Mouse (Mus musculus): ENCODE measurements around the gene Amotl1.

The Amotl1 gene

GRCm38 (mm10) chr9:14544034-14544757, 100.7 kb downstream of the Amotl1 start:
- no peak for DNase-seq

DNA sequence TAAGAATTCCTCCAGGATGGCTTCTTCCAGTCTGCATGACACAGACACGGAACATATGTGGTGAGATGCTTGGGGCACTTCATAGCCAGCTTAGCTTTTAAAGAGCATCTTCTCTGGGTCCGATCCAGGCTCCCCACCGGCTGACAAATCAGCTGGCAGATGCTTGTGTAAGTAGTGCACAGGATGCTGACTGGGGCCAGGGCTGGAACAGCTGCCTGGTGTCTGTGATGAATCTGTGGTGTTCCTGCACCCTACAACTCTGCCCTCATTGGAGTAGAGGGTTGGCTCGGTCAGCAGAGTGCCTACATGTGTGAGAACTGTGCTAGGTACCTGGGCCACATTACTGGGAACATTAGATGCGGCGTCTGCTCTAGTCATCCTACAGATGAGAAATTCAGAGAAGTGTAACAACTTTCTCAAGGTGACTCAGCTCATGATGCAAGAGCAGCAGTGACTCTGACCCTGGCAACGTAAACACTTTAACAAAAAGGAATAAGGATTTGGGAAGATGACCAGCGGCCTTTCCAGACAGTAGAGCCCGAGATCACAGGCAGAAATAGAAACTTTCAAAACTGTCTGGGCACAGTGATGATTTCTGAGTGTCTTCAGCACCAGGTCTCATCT, 109.9 kb downstream of the Amotl1 start:
- no peak for DNase-seq

- no peak for DNase-seq
These were observed 111.2 kb downstream of the Amotl1 start for GRCm38 (mm10) chr9:14533659-14534058.

DNA sequence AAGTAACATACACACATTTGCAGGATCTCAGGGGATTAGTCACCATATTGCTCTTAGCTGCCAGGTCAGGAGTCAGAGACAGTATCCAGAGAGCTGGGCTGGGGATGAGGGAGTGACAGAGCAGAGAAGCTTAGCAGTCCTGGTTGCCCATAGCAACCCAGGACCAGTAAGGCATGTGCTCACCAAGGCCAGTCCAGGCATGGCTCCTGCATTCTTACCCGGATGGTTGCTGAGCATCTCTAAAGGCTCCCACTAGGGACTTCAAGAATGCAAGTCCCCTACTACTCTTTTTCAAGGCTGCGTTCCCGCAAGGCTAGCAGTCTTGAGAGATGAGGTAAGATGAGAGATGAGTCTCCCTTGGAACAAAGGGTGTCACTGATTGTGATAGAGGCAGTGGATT, 112.6 kb downstream of the Amotl1 start:
- DNase-seq, result no peak

DNA sequence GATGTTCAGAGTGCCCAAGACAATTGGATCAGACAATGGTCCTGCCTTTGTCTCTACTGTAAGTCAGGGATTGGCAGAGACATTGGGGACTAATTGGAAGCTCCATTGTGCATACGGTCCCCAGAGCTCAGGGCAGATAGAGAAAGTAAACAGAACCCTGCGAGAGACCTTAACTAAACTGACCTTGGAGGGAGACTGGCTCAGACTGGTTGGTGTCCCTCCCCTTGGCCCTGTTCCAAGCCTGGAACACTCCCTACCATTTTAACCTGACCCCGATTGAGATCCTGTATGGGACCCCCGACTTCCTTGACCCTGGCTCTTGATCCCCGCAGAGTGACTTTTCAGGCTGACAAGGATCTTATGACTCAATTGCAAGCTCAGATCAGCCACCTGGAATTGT, 114.9 kb downstream of the Amotl1 start:
- DNase-seq, result no peak

- peak; percentile 77 for DNase-seq
These were observed 121.3 kb downstream of the Amotl1 start for GRCm38 (mm10) chr9:14523408-14524043.

GRCm38 (mm10) chr9:14521695-14522094, 123.2 kb downstream of the Amotl1 start:
- DNase-seq, result no peak

DNA sequence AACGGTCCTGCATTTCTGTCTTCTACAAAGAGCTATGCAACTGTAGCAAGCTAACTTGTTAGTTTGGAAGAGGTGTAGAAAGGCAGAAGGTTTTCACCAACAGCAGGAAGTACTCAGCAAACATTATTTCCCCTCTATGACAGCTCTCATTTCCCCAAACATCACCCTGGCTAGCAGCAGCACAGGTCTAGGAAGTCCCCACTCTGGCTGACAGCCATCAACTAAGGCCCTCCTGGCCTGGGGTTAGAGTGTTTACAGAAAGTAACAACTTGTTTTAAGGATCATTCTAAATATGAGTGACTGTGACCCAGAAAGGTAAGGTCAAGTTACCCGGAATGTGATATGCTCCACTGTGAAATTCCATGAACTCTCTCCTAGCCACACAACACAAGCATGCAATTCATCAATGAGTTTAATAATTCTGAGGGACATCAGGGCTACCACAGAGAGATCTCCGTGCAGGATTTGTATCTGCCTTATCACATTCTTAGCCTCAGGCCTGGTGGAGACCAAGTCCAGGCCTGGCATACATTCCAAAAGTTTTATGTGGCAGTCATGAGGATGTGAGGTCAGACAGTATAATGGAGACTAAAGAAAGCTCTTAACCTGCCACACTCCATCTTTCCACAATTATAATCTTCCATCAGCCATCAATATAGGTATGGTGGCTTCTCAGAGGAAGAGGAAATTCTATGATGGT, 123.7 kb downstream of the Amotl1 start:
- DNase-seq, result no peak

DNA sequence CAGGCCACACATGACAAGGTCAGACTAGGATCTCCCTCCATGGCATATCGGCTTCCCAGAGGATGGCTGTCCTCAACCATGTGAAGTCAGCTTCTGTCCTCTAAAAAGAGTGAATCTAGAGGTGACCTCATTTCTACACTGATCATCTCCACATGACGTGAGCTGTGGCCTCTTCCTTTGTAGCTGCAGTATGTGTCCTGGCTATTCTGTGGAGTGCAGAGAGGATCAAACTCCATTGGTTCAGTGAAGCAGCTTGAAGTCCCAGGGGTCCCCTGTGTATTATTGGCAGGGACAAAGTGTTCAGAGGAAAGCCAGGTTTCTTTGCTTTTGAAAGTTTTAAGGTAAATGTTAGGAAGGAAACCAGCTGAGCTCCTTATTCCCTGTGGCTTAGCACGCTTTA, 126.8 kb downstream of the Amotl1 start:
- no peak for DNase-seq

DNA sequence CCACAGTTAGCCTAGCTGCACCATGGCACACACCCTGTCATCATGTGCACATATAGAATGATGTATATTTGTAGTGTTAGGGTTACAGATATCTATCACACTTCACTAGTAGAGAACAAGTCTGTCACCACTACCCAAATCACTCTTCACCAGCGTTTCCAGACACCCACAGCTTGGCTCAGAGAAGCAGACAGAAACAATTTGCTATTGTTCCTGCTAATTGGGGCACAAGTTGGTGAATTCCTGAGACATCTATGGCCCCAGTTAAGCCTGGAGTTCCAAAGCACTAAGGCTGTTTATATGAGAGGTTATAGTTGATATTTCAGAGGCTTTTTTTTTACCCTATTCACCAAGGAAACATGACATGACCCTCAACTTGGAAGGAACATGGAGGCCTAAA, 127.6 kb downstream of the Amotl1 start:
- no peak for DNase-seq

DNA sequence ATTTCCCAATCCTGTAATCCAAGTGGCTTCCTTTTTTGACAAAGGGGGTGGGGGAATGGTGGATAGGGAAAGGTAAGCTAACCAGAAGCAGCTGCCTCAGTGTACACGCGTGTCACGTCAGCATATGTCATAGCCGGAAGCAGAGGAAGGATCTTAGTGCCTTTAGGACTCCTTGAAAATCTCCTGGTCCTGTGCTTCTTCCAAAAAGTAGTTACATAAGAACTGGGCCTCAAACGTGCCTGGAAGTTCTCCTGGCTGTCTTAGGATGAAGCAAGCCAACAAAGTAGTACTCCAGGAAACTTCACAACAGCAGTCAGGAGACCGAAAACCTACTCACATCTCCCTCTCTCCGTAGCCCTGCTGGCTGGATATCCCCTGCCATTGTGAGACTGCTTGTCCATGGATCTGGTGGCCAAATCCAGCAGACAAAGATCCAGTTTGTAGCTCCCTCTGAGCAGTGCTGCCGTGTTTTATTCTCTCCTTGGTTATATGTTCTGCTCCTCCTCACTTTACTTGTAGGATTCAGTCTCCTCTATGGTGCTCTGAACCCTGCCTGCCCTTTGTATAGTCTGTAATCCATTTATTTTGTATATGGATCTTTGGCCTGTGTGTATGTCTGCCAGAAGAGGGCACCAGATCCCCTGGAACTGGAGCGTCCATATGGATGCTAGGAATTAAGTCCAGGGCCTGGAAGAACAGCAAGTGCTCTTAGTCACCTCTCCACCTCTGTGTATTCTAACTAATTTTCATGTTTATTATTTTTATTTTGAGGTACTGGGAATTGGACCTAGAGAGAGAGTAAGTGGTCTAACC, 132.0 kb downstream of the Amotl1 start:
- no peak for DNase-seq

DNA sequence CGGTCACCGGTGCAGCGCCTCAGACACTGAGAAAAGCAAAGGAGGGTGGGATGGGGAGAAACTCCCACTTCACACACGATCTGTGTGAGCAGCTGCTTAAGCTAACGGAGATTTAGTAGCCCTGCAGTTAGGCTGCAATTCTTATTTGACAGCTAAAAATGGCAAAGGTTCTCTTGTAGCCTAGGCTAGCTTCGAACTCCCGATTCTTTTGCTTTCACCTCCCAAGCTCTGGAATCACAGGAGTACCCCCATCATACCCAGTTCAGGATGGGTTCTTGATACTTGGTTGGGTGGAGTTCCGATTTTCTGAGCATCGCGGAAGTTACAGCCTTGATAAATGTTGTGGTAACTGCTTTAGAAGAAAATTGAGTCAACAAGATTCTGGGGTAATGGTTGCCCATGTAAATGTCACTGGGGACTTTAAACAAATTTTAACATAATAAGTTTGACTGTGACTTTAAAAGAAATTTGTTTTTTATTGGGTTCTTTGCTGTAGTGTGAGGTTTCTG, 143.9 kb downstream of the Amotl1 start:
- DNase-seq, result no peak

DNA sequence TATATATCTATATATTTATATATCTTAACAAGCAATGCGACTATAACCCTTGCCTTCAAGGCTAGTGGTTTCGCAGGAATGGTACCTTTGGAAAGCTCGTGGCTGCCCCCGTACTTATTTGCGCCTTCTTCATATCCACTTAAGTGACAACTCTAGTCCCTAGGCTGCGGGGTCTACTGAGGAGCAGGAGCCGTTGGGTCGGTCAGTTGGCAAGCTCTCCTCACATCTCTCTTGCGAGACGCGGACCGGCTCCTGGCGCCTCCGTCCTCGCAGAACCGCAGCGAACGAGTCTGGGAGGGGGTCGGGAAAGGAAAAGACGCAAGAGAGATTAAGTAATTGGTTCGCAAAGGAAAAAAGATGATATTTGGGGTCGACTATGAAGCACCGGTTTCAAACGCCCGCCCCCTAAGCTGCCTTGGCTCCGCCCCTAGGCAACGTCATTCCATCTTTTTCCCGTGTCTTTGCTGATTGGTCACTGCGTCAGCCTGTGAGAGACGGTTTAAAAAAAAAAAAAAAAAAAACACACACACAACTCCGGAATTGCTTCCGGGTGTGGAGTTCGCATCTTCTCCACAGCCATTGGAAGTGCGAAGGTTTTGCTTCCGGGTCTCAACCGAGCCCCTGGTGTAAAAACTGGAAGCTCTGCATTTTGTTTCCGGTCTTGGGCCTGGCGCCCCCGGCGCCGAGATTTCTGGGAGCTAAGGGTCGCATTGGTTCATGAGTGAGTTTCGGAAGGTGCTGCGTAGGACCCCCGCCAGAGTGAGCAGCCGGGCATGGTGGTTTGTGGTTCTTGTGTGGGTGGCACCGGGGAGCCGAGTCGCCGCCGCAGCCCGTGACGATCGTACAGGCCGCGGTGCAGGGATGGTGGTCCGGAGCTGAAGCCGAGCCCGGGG, 144.6 kb downstream of the Amotl1 start, which contains the start of the genes Kdm4d and Cwc15:
Kdm4d (minus strand) TSS at position 460 of the 893 bp plus-strand sequence.
Cwc15 (plus strand) TSS at position 595 of the 893 bp plus-strand sequence.
- DNase-seq, result peak; percentile 95

DNA sequence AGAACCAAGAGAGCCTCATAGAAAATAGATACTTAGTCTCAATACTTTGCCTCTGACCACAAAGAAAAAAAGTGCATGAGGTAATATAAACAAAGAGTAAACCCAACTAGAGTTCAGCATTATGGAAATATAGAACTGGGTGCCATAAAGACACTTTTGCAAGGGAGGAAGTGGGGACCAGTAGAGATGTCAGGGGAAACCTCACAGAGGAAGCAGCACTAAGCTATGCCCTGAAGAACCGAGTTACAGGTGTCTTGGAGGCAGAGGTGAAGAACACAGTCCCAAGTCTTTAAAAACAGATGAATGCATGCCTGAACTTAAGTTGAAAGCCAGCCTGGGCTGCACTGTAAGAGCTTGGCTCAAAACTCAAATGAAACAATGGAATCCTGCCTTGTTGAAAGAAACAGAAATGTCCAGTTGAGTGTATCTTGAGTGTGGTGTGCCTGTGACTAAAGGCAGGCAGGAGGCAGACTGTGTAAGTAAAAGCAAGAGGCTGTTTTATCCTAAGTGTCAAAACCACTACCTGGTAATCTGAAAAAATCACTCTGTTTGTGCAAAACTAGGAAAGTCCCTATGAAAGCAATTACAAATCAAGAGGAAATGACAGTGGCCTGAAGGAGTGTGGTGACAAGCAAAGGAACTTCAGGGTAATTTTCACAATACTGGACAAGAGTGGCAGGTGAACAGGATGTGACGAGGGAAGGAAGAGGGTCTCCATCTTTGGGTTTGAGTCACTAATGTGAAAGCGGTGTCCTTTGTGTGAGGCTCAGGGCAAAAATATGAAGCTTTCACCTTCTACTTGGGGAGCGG, 145.8 kb downstream of the Amotl1 start:
- DNase-seq, result peak; percentile 19
